Mouse (Mus musculus) CH12.LX (cell line): ENCODE results near the gene Ltk. TPM values are rescaled to one million over a fixed set of nuclear protein-coding genes. Genes with fewer than 3 reads are reported as not detected.

ENCODE experiments used
- DNase-seq: peaks from one replicate; pipeline ENCODE4 v3.0.0-alpha.2; 2013; ENCODE audit errors: extremely low read depth
- H3K27ac ChIP-seq: 2 replicates; pipeline ENCODE4 v1.5.1; 2012; ENCODE audit warnings: low read depth, mild to moderate bottlenecking, control low read depth, moderate library complexity; ENCODE audit not compliant: insufficient read depth
- H3K27me3 ChIP-seq: replicated peaks from 2 replicates; pipeline ENCODE3; 2012; ENCODE audit warnings: inconsistent platforms
- H3K36me3 ChIP-seq, 2 experiments: replicated peaks in 1 of 2; 2 replicates each; pipeline versions ENCODE3 to v1.6.1; 2012; ENCODE audit warnings: inconsistent platforms in 1 of 2, low read length in 1 of 2, mild to moderate bottlenecking in 1 of 2, mixed read lengths in 1 of 2, moderate library complexity in 1 of 2; ENCODE audit not compliant: control insufficient read depth in 1 of 2, insufficient read depth in 1 of 2
- H3K4me1 ChIP-seq, 2 experiments: 2 replicates each; pipeline ENCODE4 v1.6.1; 2012; ENCODE audit warnings: inconsistent platforms in 1 of 2, moderate library complexity in 1 of 2; ENCODE audit not compliant: insufficient read depth in 2 of 2, control insufficient read depth in 1 of 2
- H3K4me2 ChIP-seq: 2 replicates; pipeline ENCODE4 v1.6.1; 2012; ENCODE audit warnings: low read depth, mild to moderate bottlenecking, control low read depth; ENCODE audit not compliant: poor library complexity, insufficient read depth, severe bottlenecking
- H3K4me3 ChIP-seq, 3 experiments: fragments of 150-350 bp in 1 of 3; sonication (generic) in 1 of 3; replicated peaks in 1 of 3; 2 replicates each; pipeline versions ENCODE3 to v1.5.1; 2011 to 2012; ENCODE audit warnings: low read depth in 2 of 3, low read length in 2 of 3, mild to moderate bottlenecking in 2 of 3, moderate library complexity in 2 of 3, control low read depth in 1 of 3, improper control_type of control experiment in 1 of 3, inconsistent platforms in 1 of 3, mixed read lengths in 1 of 3; ENCODE audit not compliant: poor library complexity in 1 of 3
- H3K79me2 ChIP-seq: replicated peaks from 2 replicates; pipeline ENCODE4 v1.6.1; 2012; ENCODE audit warnings: mild to moderate bottlenecking, moderate library complexity; ENCODE audit not compliant: control insufficient read depth, poor library complexity, insufficient read depth, severe bottlenecking; ENCODE audit errors: extremely low read depth
- H3K9ac ChIP-seq: 2 replicates; pipeline ENCODE4 v1.6.1; 2012; ENCODE audit warnings: low read depth, mild to moderate bottlenecking, control low read depth, moderate library complexity; ENCODE audit not compliant: insufficient read depth
- H3K9me3 ChIP-seq: replicated peaks from 2 replicates; pipeline ENCODE3; 2012; ENCODE audit warnings: low read length, inconsistent platforms, mixed read lengths
- CTCF ChIP-seq, 2 experiments: IDR thresholded peaks in 1 of 2; conservative IDR thresholded peaks in 1 of 2; 2 replicates each; pipeline ENCODE4 v1.5.1; 2011 to 2012; ENCODE audit warnings: low read depth in 2 of 2, low read length in 2 of 2, improper control_type of control experiment in 1 of 2, inconsistent platforms in 1 of 2, mild to moderate bottlenecking in 1 of 2, moderate library complexity in 1 of 2
- ELF1 ChIP-seq: IDR thresholded peaks from 2 replicates; pipeline ENCODE4 v1.6.1; 2014; ENCODE audit warnings: low read depth, mild to moderate bottlenecking, inconsistent platforms, low read length, improper control_type of control experiment
- ETS1 ChIP-seq: conservative IDR thresholded peaks from 2 replicates; pipeline ENCODE4 v1.6.1; 2012; ENCODE audit warnings: low read depth, mild to moderate bottlenecking, inconsistent platforms, low read length, improper control_type of control experiment, moderate library complexity
- HCFC1 ChIP-seq: IDR thresholded peaks from 2 replicates; pipeline ENCODE4 v1.6.1; 2012; ENCODE audit warnings: low read depth, mild to moderate bottlenecking, inconsistent platforms, low read length, improper control_type of control experiment
- JUN ChIP-seq: IDR thresholded peaks from 2 replicates; pipeline ENCODE4 v1.6.1; 2011; ENCODE audit warnings: low read depth, mild to moderate bottlenecking, low read length, improper control_type of control experiment, moderate library complexity; ENCODE audit not compliant: insufficient read depth
- MAX ChIP-seq: IDR thresholded peaks from 2 replicates; pipeline ENCODE4 v1.6.1; 2011; ENCODE audit warnings: low read length, improper control_type of control experiment
- NELFE ChIP-seq: IDR thresholded peaks from 2 replicates; pipeline ENCODE4 v1.6.1; 2011; ENCODE audit warnings: low read depth, low read length, improper control_type of control experiment
- PAX5 ChIP-seq: IDR thresholded peaks from 2 replicates; pipeline ENCODE4 v1.6.1; 2012; ENCODE audit warnings: low read length, inconsistent platforms, mixed read lengths
- POLR2A ChIP-seq: IDR thresholded peaks from 2 replicates; pipeline ENCODE4 v1.6.1; 2011; ENCODE audit warnings: low read depth, mild to moderate bottlenecking, improper control_type of control experiment, low read length
- SIN3A ChIP-seq: IDR thresholded peaks from 2 replicates; pipeline ENCODE4 v1.6.1; 2012; ENCODE audit warnings: low read length, improper control_type of control experiment, inconsistent platforms
- TCF12 ChIP-seq: IDR thresholded peaks from 2 replicates; pipeline ENCODE4 v1.6.1; 2014; ENCODE audit warnings: low read depth, mild to moderate bottlenecking, inconsistent platforms, low read length, improper control_type of control experiment
- UBTF ChIP-seq: IDR thresholded peaks from 2 replicates; pipeline ENCODE4 v1.6.1; 2012; ENCODE audit warnings: low read depth, mild to moderate bottlenecking, inconsistent platforms, low read length, improper control_type of control experiment, moderate library complexity
- USF1 ChIP-seq: IDR thresholded peaks from 2 replicates; pipeline ENCODE4 v1.6.1; 2014; ENCODE audit warnings: low read depth, mild to moderate bottlenecking, inconsistent platforms, low read length, improper control_type of control experiment
- ZNF384 ChIP-seq: IDR thresholded peaks from 2 replicates; pipeline ENCODE4 v1.6.1; 2012; ENCODE audit warnings: low read depth, low read length, improper control_type of control experiment, inconsistent platforms
- dilution Hi-C: fragments of 300-500 bp; cut with MboI; formaldehyde crosslinking; loops from 2 replicates; pipeline ENCODE4 v1.14.3; 2020; ENCODE audit warnings: low sequenced_read_pairs; ENCODE audit not compliant: extremely low pct_unique_long_range_greater_than_20kb, extremely low pct_ligation_motif_present
- in situ Hi-C: fragments of 300-500 bp; cut with MboI; formaldehyde crosslinking; loops from 3 replicates; pipeline ENCODE4 v1.14.3; 2019; ENCODE audit warnings: low sequenced_read_pairs, low pct_ligation_motif_present, low pct_unique_long_range_greater_than_20kb, mixed read lengths
- polyA plus RNA-seq: library from polyadenylated mRNA; unstranded; fragments of >175 nt; gene quantifications from 2 replicates; pipeline ENCODE4 v1.2.1, GENCODE M21; 2012; ENCODE audit warnings: low read depth; ENCODE audit not compliant: insufficient read length
- total RNA-seq, 2 experiments: library from RNA; depleted of rRNA; stranded (reverse); fragments of 300-350 nt in 1 of 2; fragments of >200 nt in 1 of 2; gene quantifications; 2 replicates each; pipeline ENCODE4 v1.2.3; 2012 to 2014

Ltk gene
- total and polyA plus RNA-seq, 3 experiments = 0.10 to 2.3 TPM; not detected in 1

- no peak for DNase-seq
- TF ChIP-seq ELF1 (no peak), HCFC1 (no peak), TCF12 (no peak), ETS1 (no peak), MAX (no peak), JUN (no peak), ZNF384 (no peak), PAX5 (no peak), POLR2A (no peak), USF1 (no peak), NELFE (no peak), CTCF (conservative IDR thresholded peaks at IDR 0.05 in 1 of 2, IDR thresholded peaks at IDR 0.05 in 1 of 2; ENCODE audit: low read depth in 2 of 2, low read length in 2 of 2) (no peak), UBTF (no peak)
- H3K4me3 ChIP-seq = peak overlapping the region; percentile 10 to 80 (median 76)
- H3K36me3 ChIP-seq = peaks cover 6 to 37% of the 10 kb centered on the region in 2 experiments
- H3K4me1 ChIP-seq = peaks cover 27 to 56% of the 10 kb centered on the region in 2 experiments
- in situ Hi-C loops = no loop called here
- peak overlapping the region; percentile 76 for H3K4me2 ChIP-seq
- H3K27me3 ChIP-seq = peaks cover 22% of the 10 kb centered on the region
- dilution Hi-C loops = no loop called here
- H3K9ac ChIP-seq = peak overlapping the region; percentile 92; the same call in 1 of the 2 replicates
- no peak overlapping the region for H3K27ac ChIP-seq
- H3K9me3 ChIP-seq = no peaks in the 10 kb centered on the region
- no peaks in the 10 kb centered on the region for H3K79me2 ChIP-seq
Observed at GRCm38 (mm10) chr2:119800876-119801846, 40.9 kb upstream of the Ltk start.

GRCm38 (mm10) chr2:119799961-119800550, 39.8 kb upstream of the Ltk start:
- peak; percentile 57; the same call in 1 of the 2 replicates for TF ChIP-seq UBTF
- peak; percentile 26; the same call in 1 of the 2 replicates for TF ChIP-seq SIN3A
- no peak; the same call in 1 of the 2 replicates for TF ChIP-seq NELFE
- Histone ChIP-seq H3K4me2 (peak overlapping the region; percentile 76), H3K4me1 (peaks cover 27 to 56% of the 10 kb centered on the region in 2 experiments), H3K9me3 (no peaks in the 10 kb centered on the region), H3K36me3 (peaks cover 2 to 26% of the 10 kb centered on the region in 2 experiments), H3K4me3 (peak overlapping the region; percentile 76 to 80 (median 80)), H3K79me2 (no peaks in the 10 kb centered on the region), H3K9ac (peak overlapping the region; percentile 92), H3K27ac (no peak overlapping the region; the same call in 1 of the 2 replicates), H3K27me3 (peaks cover 24% of the 10 kb centered on the region)
- dilution Hi-C loops = no loop called here
- in situ Hi-C loops = loop anchor here (5.0 kb wide), 2 partner anchors 32 to 87 kb away; no protein-coding TSS in a partner anchor
- peak; percentile 38 for DNase-seq
